Mouse (Mus musculus) limb, embryonic 13.5 days (tissue): Measurements from ENCODE around the gene Zfp260. TPM values are rescaled to one million over a fixed set of nuclear protein-coding genes. Genes with fewer than 3 reads are reported as not detected.
A peak's percentile ranks its signal among the peaks of the same experiment; 100 is the strongest.

Experiments
- ATAC-seq: fragments of 200-750 bp; cut with Nextera tagmentation; 2 replicates; pipeline ENCODE4 v1.8.0; 2017; ENCODE audit warnings: low read depth, moderate number of reproducible peaks, moderate TSS enrichment; ENCODE audit not compliant: low FRiP score
- H3K27ac ChIP-seq: fragments of 300-500 bp; sonication (generic); 2 replicates; pipeline ENCODE4 v1.5.1; 2015; ENCODE audit warnings: inconsistent platforms, mild to moderate bottlenecking, moderate library complexity
- H3K27me3 ChIP-seq: fragments of 300-500 bp; sonication (generic); 2 replicates; pipeline ENCODE4 v1.6.1; 2015; ENCODE audit warnings: mild to moderate bottlenecking, inconsistent platforms
- H3K36me3 ChIP-seq: fragments of 300-500 bp; sonication (generic); 2 replicates; pipeline ENCODE4 v1.6.1; 2015; ENCODE audit warnings: inconsistent platforms, mild to moderate bottlenecking, moderate library complexity
- H3K4me1 ChIP-seq: fragments of 300-500 bp; sonication (generic); 2 replicates; pipeline ENCODE4 v1.6.1; 2015; ENCODE audit warnings: inconsistent platforms
- H3K4me2 ChIP-seq: fragments of 300-500 bp; sonication (generic); replicated peaks from 2 replicates; pipeline ENCODE4 v1.6.1; 2015; ENCODE audit warnings: inconsistent platforms, mild to moderate bottlenecking, moderate library complexity
- H3K4me3 ChIP-seq: fragments of 300-500 bp; sonication (generic); 2 replicates; pipeline ENCODE4 v1.5.1; 2015; ENCODE audit warnings: moderate library complexity, mild to moderate bottlenecking, inconsistent platforms
- H3K9ac ChIP-seq: fragments of 300-500 bp; sonication (generic); 2 replicates; pipeline ENCODE4 v1.6.1; 2015; ENCODE audit warnings: mild to moderate bottlenecking, inconsistent platforms
- H3K9me3 ChIP-seq: fragments of 300-500 bp; sonication (generic); 2 replicates; pipeline ENCODE4 v1.6.1; 2016; ENCODE audit warnings: inconsistent platforms
- WGBS: fragments of 180-500 bp; shearing (Covaris S2); methylation state at CpG from one replicate; pipeline ENCODE4 v1.1.7; 2015; 5-methylcytosine and 5-hydroxymethylcytosine counted together
- microRNA-seq: library from miRNA; unstranded; fragments of <30 nt; microRNA quantifications from one replicate; pipeline ENCODE4, GENCODE M21; 2016
- polyA plus RNA-seq: library from polyadenylated mRNA; unstranded; fragments of >200 nt; fragmentation: Nextera tagmentation; extraction: Ambion mirVana; gene quantifications from 2 replicates; pipeline ENCODE4 v1.2.1, GENCODE M21; 2015

Zfp260 gene
- polyA plus RNA-seq, 1 experiment from 2014 or later: 154 TPM

DNA sequence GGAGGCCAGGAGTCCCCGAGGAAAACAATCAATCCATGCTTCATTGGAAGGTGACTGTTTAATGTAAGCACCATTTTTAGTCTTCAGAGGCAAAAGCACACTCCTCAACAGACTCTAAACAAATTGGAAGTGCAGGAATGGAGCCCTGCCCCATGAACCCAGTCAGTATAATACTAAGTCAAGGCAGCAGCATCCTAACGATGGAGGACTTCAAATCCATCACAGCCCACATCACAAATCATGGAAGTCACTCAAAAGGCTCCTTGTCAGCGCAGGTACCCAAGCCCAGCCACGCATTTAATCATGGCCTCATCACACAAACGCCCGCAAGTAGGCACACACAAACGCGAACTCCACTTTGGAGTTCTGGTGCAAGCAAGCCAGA, 48.6 kb downstream of the Zfp260 start:
- Histone ChIP-seq H3K4me2 (peak overlapping the region; percentile 64), H3K4me1 (peaks cover 3% of the 10 kb centered on the region; the same call in 1 of the 2 replicates), H3K9ac (peak overlapping the region; percentile 61), H3K27me3 (no peaks in the 10 kb centered on the region), H3K9me3 (peaks cover 28% of the 10 kb centered on the region), H3K27ac (peak overlapping the region; percentile 52; the same call in 1 of the 2 replicates), H3K4me3 (peak overlapping the region; percentile 58), H3K36me3 (peaks cover 59% of the 10 kb centered on the region)
- 15% methylated on average over 8 of the region's 8 CpGs for WGBS
- peak; percentile 38; the same call in 1 of the 2 replicates for ATAC-seq

GRCm38 (mm10) chr7:30143555-30144209, 49.1 kb downstream of the Zfp260 start:
- Histone ChIP-seq H3K27me3 (no peaks in the 10 kb centered on the region), H3K4me2 (peak overlapping the region; percentile 64), H3K9me3 (peaks cover 33% of the 10 kb centered on the region), H3K9ac (peak overlapping the region; percentile 80), H3K4me3 (peak overlapping the region; percentile 58), H3K4me1 (peaks cover 3% of the 10 kb centered on the region; the same call in 1 of the 2 replicates), H3K27ac (peak overlapping the region; percentile 89), H3K36me3 (peaks cover 59% of the 10 kb centered on the region)
- peak; percentile 96 for ATAC-seq
- WGBS: 3% methylated on average over 35 of the region's 35 CpGs

- H3K9me3 ChIP-seq: peaks cover 53% of the 10 kb centered on the region
- no peak overlapping the region for H3K4me2 ChIP-seq
- no peak overlapping the region for H3K4me3 ChIP-seq
- peaks cover 3% of the 10 kb centered on the region; the same call in 1 of the 2 replicates for H3K4me1 ChIP-seq
- no peaks in the 10 kb centered on the region for H3K27me3 ChIP-seq
- no peak overlapping the region for H3K27ac ChIP-seq
- no peak overlapping the region for H3K9ac ChIP-seq
- ATAC-seq: no peak
- WGBS: 97% methylated on average over 5 of the region's 5 CpGs
- H3K36me3 ChIP-seq: peaks cover 64% of the 10 kb centered on the region
Measured at GRCm38 (mm10) chr7:30147011-30147410, 52.4 kb downstream of the Zfp260 start.

- ATAC-seq: no peak
- H3K27ac ChIP-seq: no peak overlapping the region
- no peak overlapping the region for H3K4me2 ChIP-seq
- H3K27me3 ChIP-seq: no peaks in the 10 kb centered on the region
- no peak overlapping the region for H3K4me3 ChIP-seq
- H3K9ac ChIP-seq: no peak overlapping the region
- H3K36me3 ChIP-seq: peaks cover 91% of the 10 kb centered on the region
- H3K4me1 ChIP-seq: no peaks in the 10 kb centered on the region
- H3K9me3 ChIP-seq: peaks cover 86% of the 10 kb centered on the region
- WGBS: 94% methylated on average over 1 of the region's 1 CpGs
Measured at GRCm38 (mm10) chr7:30154040-30154439, 59.5 kb downstream of the Zfp260 start.

DNA sequence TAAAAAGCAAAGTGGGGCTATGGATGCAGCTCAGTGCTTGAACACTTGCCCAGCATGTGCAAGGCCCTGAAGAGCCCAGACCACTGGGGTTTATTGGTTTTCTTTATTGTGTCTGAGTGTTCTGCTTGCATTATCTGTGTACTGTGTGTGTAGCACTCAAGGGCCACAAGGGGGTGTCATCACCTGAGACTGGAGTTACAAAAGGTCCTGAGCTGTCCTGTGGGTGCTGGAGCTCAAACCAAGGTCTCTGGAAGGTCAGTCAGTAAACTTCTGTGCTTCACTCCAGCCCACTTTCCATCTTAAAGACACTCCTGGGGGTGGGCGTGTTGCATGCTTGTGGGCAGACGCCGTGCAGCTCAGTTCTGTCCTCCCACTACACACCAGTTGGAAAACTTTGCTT, 60.9 kb downstream of the Zfp260 start:
- no peak for ATAC-seq
- H3K9me3 ChIP-seq: peaks cover 82% of the 10 kb centered on the region
- no peak overlapping the region for H3K4me3 ChIP-seq
- no peaks in the 10 kb centered on the region for H3K4me1 ChIP-seq
- no peaks in the 10 kb centered on the region for H3K27me3 ChIP-seq
- H3K36me3 ChIP-seq: peaks cover 90% of the 10 kb centered on the region
- no peak overlapping the region for H3K27ac ChIP-seq
- H3K4me2 ChIP-seq: no peak overlapping the region
- 96% methylated on average over 3 of the region's 3 CpGs for whole genome bisulfite sequencing
- no peak overlapping the region for H3K9ac ChIP-seq

Small RNA genes lying within 50 kb of the gene (microRNA-seq; reads per million reads assigned to microRNA genes)
- not detected for gene Gm23368

Other genes starting within 250 kb of the Zfp260 start
- gene Zfp940, start 241.1 kb upstream of the Zfp260 start, polyA plus RNA-seq: 7.2 and 8.1 TPM in 2 replicates
- gene Zfp420, start 234.8 kb upstream of the Zfp260 start, polyA plus RNA-seq: 10.4 and 11.1 TPM in 2 replicates
- 14.5 and 14.7 TPM in 2 replicates for gene Zfp27, start 188.2 kb upstream of the Zfp260 start, polyA plus RNA-seq
- gene Zfp383, start 186.6 kb upstream of the Zfp260 start, polyA plus RNA-seq: 8.3 and 8.5 TPM in 2 replicates
- gene Zfp74, start 140.7 kb upstream of the Zfp260 start, polyA plus RNA-seq: 14.9 and 17.6 TPM in 2 replicates
- gene Zfp568, start 110.8 kb upstream of the Zfp260 start, polyA plus RNA-seq: 27.2 and 27.9 TPM in 2 replicates
- gene Zfp14, start 43.4 kb upstream of the Zfp260 start, polyA plus RNA-seq: 6.1 and 6.8 TPM in 2 replicates
- gene Zfp82, start 21.9 kb upstream of the Zfp260 start, polyA plus RNA-seq: 8.8 and 9.7 TPM in 2 replicates
- gene Gm26920, start 4.4 kb upstream of the Zfp260 start, polyA plus RNA-seq: 2.3 and 3.3 TPM in 2 replicates
- gene Zfp566, start 4.2 kb upstream of the Zfp260 start, polyA plus RNA-seq: 18.8 and 20.6 TPM in 2 replicates
- gene Zfp382, start 27.2 kb downstream of the Zfp260 start, polyA plus RNA-seq: 13.8 and 14.6 TPM in 2 replicates
- 22.2 and 22.4 TPM in 2 replicates for gene Zfp146, start 75.0 kb downstream of the Zfp260 start, polyA plus RNA-seq
- 1.8 and 2.4 TPM in 2 replicates for gene Cox7a1, start 89.4 kb downstream of the Zfp260 start, polyA plus RNA-seq
- gene Capns1, start 104.0 kb downstream of the Zfp260 start, polyA plus RNA-seq: 94.9 and 100 TPM in 2 replicates
- gene Polr2i, start 137.2 kb downstream of the Zfp260 start, polyA plus RNA-seq: 171 and 184 TPM in 2 replicates
- 219 and 220 TPM in 2 replicates for gene Tbcb, start 137.5 kb downstream of the Zfp260 start, polyA plus RNA-seq
- gene Ovol3, start 140.9 kb downstream of the Zfp260 start, polyA plus RNA-seq: 0.28 TPM in 1 of 2 replicates, not detected in the other
- gene Thap8, start 185.3 kb downstream of the Zfp260 start, polyA plus RNA-seq: 0.28 and 0.48 TPM in 2 replicates
- gene Wdr62, start 185.6 kb downstream of the Zfp260 start, polyA plus RNA-seq: 8.5 and 9.2 TPM in 2 replicates
- gene Clip3, start 197.0 kb downstream of the Zfp260 start, polyA plus RNA-seq: 51.2 and 51.5 TPM in 2 replicates
- 94.2 and 99.2 TPM in 2 replicates for gene Alkbh6, start 213.9 kb downstream of the Zfp260 start, polyA plus RNA-seq
- 89.9 and 90.4 TPM in 2 replicates for gene Syne4, start 220.0 kb downstream of the Zfp260 start, polyA plus RNA-seq
- gene E130208F15Rik, start 227.0 kb downstream of the Zfp260 start, polyA plus RNA-seq: 0.95 and 1.2 TPM in 2 replicates
- gene Sdhaf1, start 229.1 kb downstream of the Zfp260 start, polyA plus RNA-seq: 20.0 and 22.4 TPM in 2 replicates